Mouse (Mus musculus): ENCODE results near the gene Ifnar1.

DNA sequence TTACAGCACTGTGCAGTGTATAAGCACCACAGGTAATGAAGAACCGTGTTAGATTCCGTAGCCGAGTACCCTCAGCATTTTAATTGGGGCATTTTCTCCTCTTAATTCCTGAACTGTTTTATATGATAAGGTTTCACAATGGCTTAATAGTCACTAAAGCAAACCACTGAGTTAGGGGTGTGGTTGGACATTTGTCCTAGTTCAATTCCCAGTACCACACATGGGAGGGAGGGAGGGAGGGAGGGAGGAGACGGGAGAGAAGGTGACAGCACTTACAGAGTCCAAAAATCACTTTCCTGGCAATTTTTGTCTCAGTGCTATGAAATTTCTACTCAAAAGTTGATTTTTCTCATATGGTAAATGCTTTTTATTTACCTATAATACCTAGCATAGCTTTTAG lies 10.5 kb downstream of the Ifnar1 start:
- no peak for TF ChIP-seq POLR2A (IDR thresholded peaks at IDR 0.05; ENCODE audit: low read depth, low read length)
- no peak for TF ChIP-seq CTCF (IDR thresholded peaks at IDR 0.05; ENCODE audit: extremely low read depth, insufficient read length, insufficient replicate concordance, low read depth, low read length)
